Mouse (Mus musculus) ES-E14 (cell line): ENCODE measurements at regions not wholly inside any gene's neighbourhood (a gene's known extent, or its start where the extent isn't known, plus 50 kb on each side); places are given as distances from the start of the nearest gene placed in this dataset.

ENCODE experiments used
- DNase-seq: peaks from one replicate; pipeline ENCODE4 v3.0.0-alpha.2; 2013; ENCODE audit warnings: low read depth, low spot score
- H3K27ac ChIP-seq: 2 replicates; pipeline ENCODE4 v1.5.1; 2012; ENCODE audit warnings: low read depth, mild to moderate bottlenecking, low read length, moderate library complexity, mixed read lengths; ENCODE audit not compliant: poor library complexity, insufficient read depth, severe bottlenecking
- H3K36me3 ChIP-seq: 2 replicates; pipeline ENCODE4 v1.6.1; 2012; ENCODE audit warnings: mild to moderate bottlenecking, low read length, moderate library complexity, mixed read lengths; ENCODE audit not compliant: control insufficient read depth, poor library complexity, insufficient read depth, severe bottlenecking
- H3K4me1 ChIP-seq, 2 experiments: fragments of 150-350 bp in 1 of 2; sonication (generic) in 1 of 2; 2 replicates each; pipeline ENCODE4 v1.6.1; 2012; ENCODE audit warnings: low read length in 2 of 2, mild to moderate bottlenecking in 1 of 2, mixed read lengths in 1 of 2; ENCODE audit not compliant: control insufficient read depth in 2 of 2, insufficient read depth in 2 of 2, poor library complexity in 1 of 2
- H3K4me3 ChIP-seq, 2 experiments: fragments of 150-350 bp in 1 of 2; sonication (generic) in 1 of 2; 2 replicates each; pipeline ENCODE4 v1.5.1; 2012; ENCODE audit warnings: low read length in 2 of 2, low read depth in 1 of 2, mild to moderate bottlenecking in 1 of 2, mixed read lengths in 1 of 2; ENCODE audit not compliant: insufficient read depth in 1 of 2, poor library complexity in 1 of 2, severe bottlenecking in 1 of 2
- H3K9ac ChIP-seq: 2 replicates; pipeline ENCODE4 v1.6.1; 2012; ENCODE audit warnings: low read depth, mild to moderate bottlenecking, low read length, mixed read lengths; ENCODE audit not compliant: poor library complexity, insufficient read depth, severe bottlenecking
- H3K9me3 ChIP-seq: fragments of 150-350 bp; sonication (generic); 2 replicates; pipeline ENCODE4 v1.6.1; 2012; ENCODE audit warnings: low read depth, mild to moderate bottlenecking, low read length; ENCODE audit not compliant: control insufficient read depth, insufficient read depth
- CHD2 ChIP-seq: IDR thresholded peaks from 2 replicates; pipeline ENCODE4 v1.6.1; 2014; ENCODE audit warnings: mild to moderate bottlenecking, low read depth, low read length, inconsistent platforms
- HCFC1 ChIP-seq: IDR thresholded peaks from 2 replicates; pipeline ENCODE4 v1.6.1; 2012; ENCODE audit warnings: low read length, inconsistent platforms, borderline replicate concordance; ENCODE audit not compliant: insufficient read depth
- MAFK ChIP-seq: IDR thresholded peaks from 2 replicates; pipeline ENCODE4 v1.6.1; 2014; ENCODE audit warnings: mild to moderate bottlenecking, low read depth, low read length, inconsistent platforms; ENCODE audit not compliant: insufficient read depth
- ZC3H11A ChIP-seq: IDR thresholded peaks from 2 replicates; pipeline ENCODE4 v1.6.1; 2012; ENCODE audit warnings: low read depth, mild to moderate bottlenecking, inconsistent platforms, low read length, borderline replicate concordance
- ZNF384 ChIP-seq: IDR thresholded peaks from 2 replicates; pipeline ENCODE4 v1.6.1; 2012; ENCODE audit warnings: low read depth, low read length, inconsistent platforms
- in situ Hi-C, 2 experiments: fragments of 600-800 bp; cut with MboI; formaldehyde crosslinking; loops; one replicate each; pipeline ENCODE4 v1.15.1; 2025; ENCODE audit warnings: low sequenced_read_pairs in 2 of 2, inconsistent platforms in 1 of 2; ENCODE audit not compliant: unreplicated experiment in 2 of 2

DNA sequence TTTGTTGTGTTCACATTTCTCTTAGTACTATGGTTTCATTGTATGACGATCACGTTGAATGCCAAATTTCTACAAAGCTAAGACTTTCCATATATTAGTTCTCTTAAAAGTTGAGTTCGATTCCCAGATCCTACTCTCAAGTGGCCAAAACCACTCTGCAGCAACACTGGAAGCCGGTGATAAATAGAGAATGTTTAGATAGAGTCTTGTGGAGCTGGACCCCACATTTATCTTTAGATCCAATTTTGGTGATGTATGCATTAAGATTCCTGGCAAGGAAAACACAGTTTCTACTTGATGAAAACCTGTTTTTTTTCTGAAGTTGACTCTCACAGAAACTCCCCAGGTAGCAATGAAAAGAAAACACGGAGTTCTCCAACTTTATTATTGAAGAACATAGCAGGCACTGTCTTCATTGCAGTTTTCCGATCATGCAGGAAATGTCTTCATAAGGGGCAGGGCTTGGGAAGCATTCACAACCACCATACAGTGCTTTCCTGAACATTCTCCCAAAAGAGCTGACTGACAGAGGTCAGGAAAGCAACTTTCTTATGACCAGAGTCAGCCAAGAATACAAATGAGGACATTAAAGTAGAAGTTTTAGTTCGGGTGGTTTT lies 310.7 kb downstream of the Cd109 start:
- Histone ChIP-seq H3K36me3 (no peaks in the 10 kb centered on the region), H3K27ac (no peak overlapping the region), H3K4me3 (no peak overlapping the region), H3K9me3 (no peaks in the 10 kb centered on the region), H3K4me1 (no peaks in the 10 kb centered on the region), H3K9ac (no peak overlapping the region)
- TF ChIP-seq ZNF384 (no peak), CHD2 (no peak), HCFC1 (no peak), ZC3H11A (no peak), MAFK (no peak)
- in situ Hi-C loops = no loop called here
- no peak for DNase-seq

DNA sequence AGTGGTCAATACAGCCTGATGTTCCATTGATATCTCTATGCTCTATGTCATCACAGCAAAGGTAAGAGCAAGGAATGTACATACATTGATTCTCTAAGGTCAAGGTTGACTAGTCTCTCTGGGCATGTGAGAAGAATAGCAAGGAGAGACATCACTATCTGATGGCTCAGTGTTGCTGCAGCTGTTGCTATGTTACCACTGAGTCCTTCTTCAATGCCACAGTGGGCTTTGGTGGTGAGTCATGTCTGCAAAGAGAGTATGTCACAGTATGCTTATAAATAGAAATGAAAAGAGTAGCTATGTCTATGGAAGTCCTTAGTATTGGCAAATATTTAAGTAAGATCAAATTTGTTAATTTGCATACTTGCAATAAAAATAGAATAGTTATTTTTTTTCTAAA lies 326.3 kb downstream of the Cd109 start:
- no peak overlapping the region for H3K4me3 ChIP-seq

DNA sequence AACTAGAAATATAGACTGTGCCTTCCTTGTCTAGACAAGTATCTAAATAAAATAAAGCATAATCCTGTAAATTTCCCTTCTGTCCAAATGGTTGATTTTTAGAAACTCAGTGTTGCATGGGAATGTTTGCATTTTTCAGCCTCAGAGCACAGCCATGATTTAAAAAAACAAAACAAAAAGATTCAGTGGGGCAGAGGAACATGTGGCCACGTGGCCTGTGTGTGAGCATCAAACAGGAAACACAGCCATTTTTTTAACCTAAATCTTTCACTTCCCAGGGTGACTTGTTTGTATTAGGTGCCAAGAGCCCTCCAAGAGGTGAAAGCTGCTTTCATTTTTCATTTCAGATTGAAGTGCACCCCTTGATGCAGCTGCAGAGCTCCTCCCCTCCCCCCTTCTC lies 349.5 kb downstream of the Cd109 start:
- no peak for DNase-seq
- Histone ChIP-seq H3K9me3 (no peaks in the 10 kb centered on the region), H3K9ac (no peak overlapping the region), H3K36me3 (no peaks in the 10 kb centered on the region), H3K27ac (no peak overlapping the region), H3K4me3 (no peak overlapping the region), H3K4me1 (no peaks in the 10 kb centered on the region)
- in situ Hi-C loops = no loop called here
- no peak for TF ChIP-seq ZC3H11A
- no peak for TF ChIP-seq CHD2
- no peak for TF ChIP-seq MAFK
- no peak for TF ChIP-seq ZNF384
- no peak for TF ChIP-seq HCFC1

More for the DNA sequence above, 326.3 kb downstream of the Cd109 start:
- H3K36me3 ChIP-seq = no peaks in the 10 kb centered on the region
- no peak overlapping the region for H3K9ac ChIP-seq
- no peak for DNase-seq
- H3K9me3 ChIP-seq = no peaks in the 10 kb centered on the region
- in situ Hi-C loops = no loop called here
- no peak overlapping the region for H3K27ac ChIP-seq
- TF ChIP-seq CHD2 = no peak
- no peak for TF ChIP-seq MAFK
- no peak for TF ChIP-seq HCFC1
- no peak for TF ChIP-seq ZNF384
- TF ChIP-seq ZC3H11A = no peak
- H3K4me1 ChIP-seq = no peaks in the 10 kb centered on the region

DNA sequence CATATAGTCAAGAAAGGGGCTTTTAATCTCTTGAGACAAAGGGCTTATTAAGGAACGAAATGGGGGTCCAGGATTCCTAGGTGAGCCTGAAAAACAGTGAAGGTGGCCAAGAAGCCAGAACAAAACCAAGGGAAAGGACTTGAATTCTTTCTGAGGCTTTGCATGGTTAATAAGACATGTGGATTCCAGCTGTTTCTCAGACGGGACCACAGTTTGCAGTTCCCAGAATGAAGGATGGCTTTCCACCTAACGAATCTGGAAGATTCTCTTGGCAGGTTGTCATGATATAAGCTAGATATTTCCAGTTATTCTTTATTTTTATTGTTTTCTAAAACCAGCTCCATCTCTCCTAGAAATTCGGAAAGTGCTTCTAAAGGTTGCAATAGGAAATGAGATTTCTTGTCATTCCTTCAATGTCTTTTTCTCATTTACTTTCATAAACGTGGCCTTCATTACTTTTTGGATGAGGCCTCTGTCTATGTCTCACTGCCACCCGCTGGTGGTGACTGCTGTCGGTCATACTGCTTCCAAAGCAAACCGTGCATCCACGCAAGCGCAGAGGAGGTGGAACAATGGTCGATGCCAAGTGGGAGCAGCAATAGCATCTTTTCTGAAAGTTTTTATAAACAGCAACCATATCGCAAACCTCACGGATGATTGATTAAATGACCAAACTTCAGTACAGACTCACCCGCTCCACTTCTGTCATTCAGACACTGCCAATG lies 350.0 kb downstream of the Cd109 start:
- no peak for DNase-seq
- H3K4me3 ChIP-seq = no peak overlapping the region
- in situ Hi-C loops = no loop called here
- no peaks in the 10 kb centered on the region for H3K36me3 ChIP-seq
- no peak for TF ChIP-seq ZC3H11A
- no peak for TF ChIP-seq MAFK
- no peak for TF ChIP-seq CHD2
- TF ChIP-seq HCFC1 = no peak
- no peak for TF ChIP-seq ZNF384
- no peaks in the 10 kb centered on the region for H3K9me3 ChIP-seq
- H3K9ac ChIP-seq = no peak overlapping the region
- H3K4me1 ChIP-seq = no peaks in the 10 kb centered on the region
- H3K27ac ChIP-seq = no peak overlapping the region

DNA sequence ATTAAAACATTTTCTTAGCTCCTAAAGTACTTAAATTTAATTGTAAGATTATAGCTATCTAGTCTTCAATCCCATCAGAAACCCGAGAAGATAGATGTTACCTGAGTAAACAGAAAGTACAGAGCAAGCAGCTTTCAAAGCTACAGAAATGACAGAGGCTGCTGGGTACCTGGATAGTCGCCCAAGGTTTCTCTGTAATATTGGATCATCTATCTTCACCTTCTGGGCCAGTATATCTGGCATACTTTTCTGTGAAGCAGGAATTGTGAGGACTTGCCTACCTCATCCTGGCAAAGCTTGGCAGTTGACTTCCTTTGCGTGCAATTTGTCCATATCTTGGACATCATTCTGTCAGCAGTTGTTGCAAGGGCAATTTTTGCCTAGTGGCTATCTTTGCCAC lies 356.4 kb downstream of the Cd109 start:
- no peak for TF ChIP-seq MAFK
- TF ChIP-seq ZC3H11A = no peak
- TF ChIP-seq ZNF384 = no peak
- TF ChIP-seq CHD2 = no peak
- TF ChIP-seq HCFC1 = no peak
- Histone ChIP-seq H3K9me3 (no peaks in the 10 kb centered on the region), H3K36me3 (no peaks in the 10 kb centered on the region), H3K27ac (no peak overlapping the region), H3K9ac (no peak overlapping the region), H3K4me1 (no peaks in the 10 kb centered on the region), H3K4me3 (no peak overlapping the region)
- no peak for DNase-seq
- in situ Hi-C loops = no loop called here
